Mouse (Mus musculus): ENCODE measurements at regions not wholly inside any gene's neighbourhood (a gene's known extent, or its start where the extent isn't known, plus 50 kb on each side); places are given as distances from the start of the nearest gene placed in this dataset.
"Not testable (repeated sequence)": the region's sequence is repeated elsewhere in the genome, so short reads cannot be mapped to it uniquely, and the experiment has no call there.

- not testable (repeated sequence) for DNase-seq (ENCODE audit: low spot score)
These were observed 366.9 kb upstream of the Olfr1507 start for GRCm38 (mm10) chr14:52862491-52862890.

DNA sequence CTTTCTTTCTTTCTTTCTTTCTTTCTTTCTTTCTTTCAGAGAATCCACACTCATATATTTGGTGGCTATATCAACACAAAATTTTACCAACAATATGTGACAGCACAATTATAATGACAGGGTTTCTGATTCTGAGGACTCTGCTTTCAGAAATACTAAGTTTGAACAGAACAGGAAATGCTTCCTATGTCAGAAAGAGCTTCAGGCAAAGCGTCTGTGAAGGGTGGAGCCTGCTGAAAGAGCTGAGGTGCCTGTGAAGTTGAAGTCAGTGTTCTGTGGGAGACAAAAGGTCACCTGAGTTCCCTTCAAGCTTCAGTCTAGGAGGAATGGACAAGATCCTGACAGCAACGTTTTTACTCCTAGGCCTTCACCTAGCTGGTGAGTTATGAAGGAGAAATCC is 359.8 kb upstream of the Olfr1507 start:
- DNase-seq (ENCODE audit: low spot score): not testable (repeated sequence)

DNA sequence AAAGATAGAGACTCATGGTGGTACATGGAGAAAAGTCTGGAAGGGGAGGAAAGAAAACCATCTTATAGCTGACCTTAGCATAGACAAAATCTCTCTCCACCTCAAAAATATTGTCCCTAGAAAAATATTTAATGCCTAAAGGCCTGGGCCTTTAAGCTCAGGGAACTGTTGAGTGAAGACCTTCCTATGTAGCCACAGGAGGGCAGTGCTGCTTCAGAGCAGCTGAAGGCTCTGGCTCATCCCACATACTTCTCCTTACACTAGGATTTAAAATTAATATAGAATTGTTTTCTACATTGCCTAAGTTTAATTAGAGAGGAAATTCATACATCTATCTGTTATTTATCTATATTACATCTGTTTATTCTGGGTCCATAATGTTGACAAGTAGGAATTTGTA is 358.0 kb upstream of the Olfr1507 start:
- DNase-seq (ENCODE audit: low spot score): not testable (repeated sequence)

DNA sequence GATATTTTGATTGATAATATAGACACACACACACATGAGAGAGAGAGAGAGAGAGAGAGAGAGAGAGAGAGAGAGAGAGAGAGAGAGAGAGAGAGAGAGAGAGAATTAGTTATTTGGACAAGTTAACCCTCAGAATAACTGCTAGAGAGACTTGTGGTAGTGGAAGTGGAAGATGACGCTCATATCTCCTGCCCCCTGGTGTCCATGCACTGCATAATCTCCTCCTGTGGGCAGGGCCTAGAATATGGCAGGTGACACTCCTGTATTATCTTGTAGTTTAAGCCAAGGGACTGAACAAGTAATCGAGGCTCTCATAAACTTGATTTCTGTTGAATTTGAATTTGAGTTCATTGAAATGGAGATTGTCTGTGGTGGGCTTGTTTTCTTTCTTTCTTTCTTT is 352.4 kb upstream of the Olfr1507 start:
- DNase-seq (ENCODE audit: low spot score): not testable (repeated sequence)

GRCm38 (mm10) chr14:52824005-52824404 is 328.5 kb upstream of the Olfr1507 start:
- DNase-seq (ENCODE audit: low spot score): not testable (repeated sequence)

GRCm38 (mm10) chr14:52821617-52822016 is 326.1 kb upstream of the Olfr1507 start:
- DNase-seq (ENCODE audit: low spot score): not testable (repeated sequence)

- DNase-seq (ENCODE audit: low spot score): not testable (repeated sequence)
These were observed 315.5 kb upstream of the Olfr1507 start for GRCm38 (mm10) chr14:52811128-52811415.

- not testable (repeated sequence) for DNase-seq (ENCODE audit: low spot score)
These were observed 315.0 kb upstream of the Olfr1507 start for GRCm38 (mm10) chr14:52810275-52811127.

DNA sequence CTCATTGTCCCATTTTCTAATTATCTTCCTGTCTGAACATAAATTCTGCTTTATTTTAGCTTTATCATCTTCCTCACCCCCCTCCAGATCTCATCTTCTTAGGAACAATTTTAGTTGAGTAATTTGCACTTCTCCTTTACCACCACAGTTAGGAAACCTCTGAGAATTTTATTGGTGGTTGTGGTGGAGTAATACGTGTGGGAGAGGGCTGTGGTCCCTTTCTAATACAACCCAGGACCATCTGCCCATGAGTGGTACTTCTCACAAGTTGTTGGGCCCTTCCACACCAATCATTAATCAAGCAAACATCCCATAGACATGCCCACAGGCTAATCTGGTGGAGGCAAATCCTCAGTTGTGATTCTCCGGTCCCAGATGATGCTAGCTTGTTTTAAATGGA is 306.2 kb upstream of the Olfr1507 start:
- not testable (repeated sequence) for DNase-seq (ENCODE audit: low spot score)

DNA sequence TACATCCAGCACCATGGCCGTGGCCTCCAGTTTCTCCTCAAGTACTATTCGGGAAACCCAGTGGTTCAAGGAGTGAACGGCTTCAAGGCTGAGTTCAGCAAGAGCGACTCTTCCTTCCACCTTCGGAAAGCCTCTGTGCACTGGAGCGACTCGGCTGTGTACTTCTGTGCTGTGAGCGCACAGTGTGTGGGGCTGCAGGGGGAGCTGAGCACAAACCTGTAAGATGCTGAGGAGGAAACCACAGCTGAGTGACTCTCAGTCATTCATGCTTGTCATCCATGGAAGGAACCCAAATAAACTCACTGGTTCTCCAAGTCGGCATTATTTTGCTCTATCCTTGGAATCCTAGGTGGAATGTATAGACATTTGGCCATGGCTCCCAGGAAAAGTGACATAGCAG is 297.1 kb upstream of the Olfr1507 start:
- DNase-seq (ENCODE audit: low spot score): not testable (repeated sequence)

- DNase-seq (ENCODE audit: low spot score): not testable (repeated sequence)
These were observed 296.3 kb upstream of the Olfr1507 start for GRCm38 (mm10) chr14:52791828-52792227.

GRCm38 (mm10) chr14:52782832-52783231 is 287.3 kb upstream of the Olfr1507 start:
- not testable (repeated sequence) for DNase-seq (ENCODE audit: low spot score)

DNA sequence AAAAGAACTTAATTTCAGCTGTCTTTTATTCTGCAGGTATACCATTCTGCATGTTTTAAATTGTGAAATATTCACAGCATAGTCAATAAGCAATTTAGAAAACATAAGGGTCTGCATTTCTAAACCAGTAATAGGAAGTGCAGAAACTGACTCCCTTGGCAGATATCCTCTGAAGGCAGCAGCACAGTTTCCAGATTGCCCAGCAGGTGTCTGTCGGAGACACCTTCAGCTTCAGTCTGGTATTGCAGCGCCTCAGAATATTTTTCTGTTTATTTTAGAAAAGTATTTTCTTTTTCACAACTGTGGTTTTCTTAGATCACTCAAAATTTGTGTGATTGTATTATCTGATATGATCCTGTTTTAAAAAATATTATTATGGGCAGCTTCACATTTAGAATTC is 280.3 kb upstream of the Olfr1507 start:
- not testable (repeated sequence) for DNase-seq (ENCODE audit: low spot score)

DNA sequence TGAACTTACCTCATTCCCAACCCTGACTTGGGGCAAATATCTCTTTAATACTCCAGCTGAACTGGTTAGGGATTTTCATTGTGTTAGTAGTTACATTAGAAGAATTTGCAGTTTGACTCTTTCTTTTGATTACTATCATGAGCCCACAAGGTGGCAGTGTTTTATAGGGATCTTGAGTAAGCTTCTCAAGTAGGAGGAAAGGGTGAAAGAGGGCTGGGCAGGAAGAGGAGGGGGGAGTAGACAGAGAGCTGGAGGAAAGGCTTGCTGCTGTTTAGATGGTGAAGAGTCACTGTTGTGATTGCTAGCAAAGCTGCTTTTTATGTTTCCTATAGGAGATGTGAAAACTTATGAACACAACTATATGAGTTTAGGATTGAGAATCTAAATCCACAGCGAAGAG is 273.9 kb upstream of the Olfr1507 start:
- DNase-seq (ENCODE audit: low spot score): not testable (repeated sequence)

DNA sequence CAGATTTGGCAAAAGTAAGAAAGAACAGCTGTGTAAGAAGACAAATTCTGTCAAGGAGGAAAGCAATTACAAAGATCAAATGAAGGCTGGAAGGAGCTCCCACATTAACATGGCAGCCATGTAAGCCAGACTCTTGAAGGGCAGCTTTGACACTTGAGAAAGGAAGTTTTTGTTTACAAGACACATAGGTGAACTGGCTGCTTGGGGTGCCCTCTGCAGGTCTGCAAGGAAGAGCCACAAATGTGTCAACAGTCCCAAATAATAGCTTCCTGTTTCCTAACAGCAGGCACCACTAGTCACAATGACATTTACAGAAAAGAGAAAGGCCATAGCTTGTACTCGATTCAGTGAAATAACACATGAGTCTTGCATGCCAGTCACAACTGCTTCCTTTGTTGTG is 256.6 kb upstream of the Olfr1507 start:
- not testable (repeated sequence) for DNase-seq (ENCODE audit: low spot score)

DNA sequence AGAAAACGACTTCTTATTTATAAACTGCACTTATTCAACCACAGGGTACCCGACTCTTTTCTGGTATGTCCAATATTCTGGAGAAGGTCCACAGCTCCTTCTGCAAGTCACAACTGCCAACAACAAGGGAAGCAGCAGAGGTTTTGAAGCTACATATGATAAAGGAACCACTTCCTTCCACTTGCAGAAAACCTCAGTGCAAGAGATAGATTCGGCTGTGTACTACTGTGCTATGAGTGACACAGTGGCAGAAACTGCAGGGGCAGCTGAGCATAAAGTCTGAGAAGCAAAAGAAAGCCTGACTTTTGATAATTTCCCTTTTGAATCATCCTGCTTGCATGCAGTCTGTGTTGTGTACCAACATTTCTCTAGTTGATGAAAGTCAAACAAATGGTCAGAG is 231.1 kb upstream of the Olfr1507 start:
- not testable (repeated sequence) for DNase-seq (ENCODE audit: low spot score)

DNA sequence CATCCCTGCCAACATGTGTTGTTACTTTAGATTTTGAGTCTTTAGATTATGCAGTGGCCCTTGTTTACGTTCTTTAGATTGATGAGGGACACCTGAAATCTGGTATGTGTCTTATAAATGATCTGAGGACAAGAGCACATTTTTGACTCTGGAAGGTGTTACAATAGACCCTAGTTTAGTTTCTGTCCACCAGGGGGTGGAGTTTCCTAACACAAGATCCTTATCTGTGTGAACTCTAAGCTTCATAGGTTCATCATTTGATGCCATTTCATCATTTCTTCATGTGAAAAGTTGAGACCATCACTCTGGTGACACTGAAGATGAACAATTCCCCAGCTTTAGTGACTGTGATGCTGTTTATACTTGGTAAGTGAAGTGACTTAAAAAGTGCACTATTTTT is 229.4 kb upstream of the Olfr1507 start:
- DNase-seq (ENCODE audit: low spot score): not testable (repeated sequence)

DNA sequence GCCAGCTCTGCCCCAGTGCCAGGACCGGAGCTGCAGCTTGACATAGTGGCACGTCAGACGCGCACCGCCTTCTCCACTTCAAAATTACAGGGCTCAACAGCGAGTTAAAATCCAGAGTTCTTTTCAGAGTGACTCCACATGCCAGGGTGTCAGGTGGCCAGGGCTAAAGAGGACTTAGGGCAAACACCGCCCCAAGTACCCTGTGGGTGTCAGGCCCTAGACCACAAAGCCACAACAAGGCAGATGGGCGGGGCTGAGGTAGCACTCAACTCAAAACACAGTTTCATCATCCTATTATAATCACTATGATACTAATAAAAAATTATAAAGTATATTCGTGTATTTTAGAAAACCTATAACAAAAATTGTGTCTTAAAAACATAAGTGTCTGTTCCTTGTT is 225.1 kb upstream of the Olfr1507 start:
- DNase-seq (ENCODE audit: low spot score): no peak

DNA sequence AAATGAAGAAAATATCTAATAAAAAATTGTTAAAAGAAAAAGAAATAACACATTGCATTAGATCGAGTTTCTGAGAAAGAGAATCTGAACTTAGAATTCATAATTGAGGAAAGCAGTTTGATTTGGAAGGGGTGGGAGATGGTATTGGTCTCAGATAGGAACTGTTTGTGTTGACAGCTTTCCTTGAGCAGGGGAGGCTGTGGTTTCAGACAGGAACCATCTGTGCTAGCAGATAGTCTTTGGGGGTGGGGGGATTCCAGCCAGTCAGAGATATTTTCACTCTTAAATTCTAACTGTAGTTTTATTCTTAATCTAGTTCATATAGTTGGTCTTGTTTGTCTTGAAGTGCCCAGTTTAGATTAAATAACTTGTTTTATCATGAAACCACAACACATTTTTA is 205.3 kb upstream of the Olfr1507 start:
- not testable (repeated sequence) for DNase-seq (ENCODE audit: low spot score)

DNA sequence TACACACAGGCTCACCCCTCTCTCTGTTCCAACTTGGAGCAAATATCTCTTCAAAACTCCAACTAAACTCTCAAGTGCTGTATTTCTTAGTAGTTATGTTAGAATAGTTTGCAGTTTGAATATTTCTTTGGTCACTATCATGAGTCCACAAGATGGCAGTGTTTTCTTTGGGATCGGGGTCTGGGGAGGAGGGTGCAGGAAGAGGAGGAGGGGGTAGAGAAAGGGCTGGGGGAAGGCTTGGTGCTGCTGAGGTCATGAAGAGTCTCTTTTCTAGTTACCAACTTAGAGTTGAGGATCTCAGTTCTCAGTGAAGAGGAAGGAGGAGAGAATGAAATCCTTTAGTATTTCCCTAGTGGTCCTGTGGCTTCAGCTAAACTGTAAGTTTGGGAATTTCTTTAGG is 188.1 kb upstream of the Olfr1507 start:
- DNase-seq (ENCODE audit: low spot score): not testable (repeated sequence)

DNA sequence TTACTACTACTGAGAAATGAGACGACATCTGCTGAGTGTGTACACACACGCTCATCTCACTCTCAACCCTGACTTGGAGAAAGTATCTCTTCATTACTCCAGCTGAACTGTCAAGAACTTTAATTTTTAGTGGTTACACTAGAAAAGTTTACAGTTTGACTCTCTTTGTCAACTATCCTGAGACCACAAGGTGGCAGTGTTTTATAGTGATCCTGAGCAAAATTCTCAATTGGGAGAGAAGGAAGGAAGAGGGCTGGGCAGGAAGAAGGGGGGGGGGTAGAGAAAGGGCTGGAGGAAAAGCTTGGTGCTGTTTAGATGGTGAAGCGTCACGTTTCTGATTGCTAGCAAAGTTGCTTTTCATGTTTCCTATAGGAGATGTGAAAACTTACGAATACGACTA is 158.8 kb upstream of the Olfr1507 start:
- DNase-seq (ENCODE audit: low spot score): no peak

DNA sequence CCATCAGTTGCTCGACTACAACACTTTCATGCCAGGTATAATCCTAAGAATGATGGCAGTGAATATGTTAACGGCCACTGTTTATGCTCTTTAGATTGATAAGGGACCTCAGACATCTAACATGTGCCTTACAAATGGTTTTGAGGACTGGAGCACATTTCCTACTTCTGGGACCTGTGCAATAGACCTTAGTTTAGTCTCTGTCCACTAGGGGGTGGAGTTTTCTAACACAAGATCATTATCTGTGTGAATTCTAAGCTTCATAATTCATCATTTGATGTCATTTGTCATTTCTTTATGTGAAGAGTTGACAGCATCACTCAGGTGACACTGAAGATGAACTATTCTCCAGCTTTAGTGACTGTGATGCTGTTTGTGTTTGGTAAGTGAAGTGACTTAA is 142.6 kb upstream of the Olfr1507 start:
- DNase-seq (ENCODE audit: low spot score): no peak

DNA sequence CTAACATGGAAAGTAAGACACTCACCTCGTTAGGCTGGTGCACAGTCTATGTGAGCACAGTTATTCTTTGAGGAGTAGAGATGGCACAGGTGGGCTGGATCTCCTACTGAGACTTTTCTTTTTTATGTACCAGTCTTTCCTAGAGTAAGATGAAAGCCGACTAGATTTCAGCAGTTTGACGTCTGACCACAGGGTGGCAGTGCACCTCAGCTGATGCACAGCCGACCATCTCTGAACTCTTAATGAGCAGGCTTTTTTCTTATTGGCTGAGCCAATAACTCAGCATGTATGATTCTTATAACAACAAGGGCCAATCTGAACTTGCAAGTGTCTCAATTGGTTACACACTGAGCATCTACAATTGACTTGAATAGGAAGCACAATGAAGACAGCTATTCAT is 126.6 kb upstream of the Olfr1507 start:
- DNase-seq (ENCODE audit: low spot score): no peak

GRCm38 (mm10) chr14:52580319-52580718 is 84.8 kb upstream of the Olfr1507 start:
- DNase-seq (ENCODE audit: low spot score): no peak
